Mouse (Mus musculus) megakaryocyte, adult 5-6 weeks (primary cell): ENCODE data around the gene Olfr8. TPM values are rescaled to one million over a fixed set of nuclear protein-coding genes. Genes with fewer than 3 reads are reported as not detected.
"Not testable (repeated sequence)": the region's sequence is repeated elsewhere in the genome, so short reads cannot be mapped to it uniquely, and the experiment has no call there.

ENCODE experiments used
- ATAC-seq: 2 replicates; pipeline ENCODE4 v1.8.0; 2016; ENCODE audit warnings: mild to moderate bottlenecking, inconsistent platforms; ENCODE audit not compliant: poor library complexity, severe bottlenecking
- total RNA-seq, 2 experiments: library from RNA; stranded (forward) in 1 of 2; stranded (reverse) in 1 of 2; fragments of 153-499, 151-499 nt in 1 of 2; fragments of 221-1000, 200-1000 nt in 1 of 2; gene quantifications; 2 replicates each; pipeline versions ENCODE4 v1.2.3 to v1.2.4; 2015 to 2017

Olfr8 gene
- total RNA-seq (2015) (not detected in 2 replicates), total RNA-seq (2017) (not detected in 2 replicates)

GRCm38 (mm10) chr10:78950336-78950735 lies at the start of gene Olfr8:
Olfr8 (plus strand) TSS chr10:78950636.
- ATAC-seq: not testable (repeated sequence)

- ATAC-seq: not testable (repeated sequence)
Observed at GRCm38 (mm10) chr10:78912871-78913270, 37.6 kb upstream of the Olfr8 start, which contains the start of gene Olfr1354. Olfr1354 (plus strand) TSS chr10:78913171.

GRCm38 (mm10) chr10:78963009-78963408 lies 12.6 kb downstream of the Olfr8 start, which contains the start of gene Olfr1353:
Olfr1353 (plus strand) TSS chr10:78963309.
- not testable (repeated sequence) for ATAC-seq

- ATAC-seq: no peak
Observed at GRCm38 (mm10) chr10:78980750-78981149, 30.3 kb downstream of the Olfr8 start, which contains the start of gene Olfr1352. Olfr1352 (plus strand) TSS chr10:78981050.

Other genes with a start within 250 kb of the Olfr8 start
- not detected in 2 replicates for gene Casp14, start 232.3 kb upstream of the Olfr8 start, total RNA-seq (2015)
- gene Casp14, start 232.3 kb upstream of the Olfr8 start, total RNA-seq (2017): not detected in 2 replicates
- not detected in 2 replicates for gene Ccdc105, start 197.6 kb upstream of the Olfr8 start, total RNA-seq (2015)
- not detected in 2 replicates for gene Ccdc105, start 197.6 kb upstream of the Olfr8 start, total RNA-seq (2017)
- gene Slc1a6, start 170.1 kb upstream of the Olfr8 start, total RNA-seq (2015): not detected in 2 replicates
- not detected in 2 replicates for gene Slc1a6, start 170.1 kb upstream of the Olfr8 start, total RNA-seq (2017)
- not detected in 2 replicates for gene Olfr1356, start 98.5 kb upstream of the Olfr8 start, total RNA-seq (2015)
- gene Olfr1356, start 98.5 kb upstream of the Olfr8 start, total RNA-seq (2017): 0.04 TPM in 1 of 2 replicates, not detected in the other
- not detected in 2 replicates for gene Olfr1355, start 75.1 kb upstream of the Olfr8 start, total RNA-seq (2015)
- gene Olfr1355, start 75.1 kb upstream of the Olfr8 start, total RNA-seq (2017): not detected in 2 replicates
- gene Olfr1354, start 37.5 kb upstream of the Olfr8 start, total RNA-seq (2015): not detected in 2 replicates
- gene Olfr1354, start 37.5 kb upstream of the Olfr8 start, total RNA-seq (2017): not detected in 2 replicates
- not detected in 2 replicates for gene Olfr1353, start 12.7 kb downstream of the Olfr8 start, total RNA-seq (2015)
- not detected in 2 replicates for gene Olfr1353, start 12.7 kb downstream of the Olfr8 start, total RNA-seq (2017)
- gene Olfr1352, start 30.4 kb downstream of the Olfr8 start, total RNA-seq (2015): 0.02 TPM in 1 of 2 replicates, not detected in the other
- gene Olfr1352, start 30.4 kb downstream of the Olfr8 start, total RNA-seq (2017): not detected in 2 replicates
- not detected in 2 replicates for gene Olfr1351, start 61.8 kb downstream of the Olfr8 start, total RNA-seq (2015)
- not detected in 2 replicates for gene Olfr1351, start 61.8 kb downstream of the Olfr8 start, total RNA-seq (2017)
- gene Olfr57, start 78.1 kb downstream of the Olfr8 start, total RNA-seq (2015): not detected in 2 replicates
- gene Olfr57, start 78.1 kb downstream of the Olfr8 start, total RNA-seq (2017): not detected in 2 replicates
- 7.7 and 8.1 TPM in 2 replicates for gene 2610008E11Rik, start 147.0 kb downstream of the Olfr8 start, total RNA-seq (2015)
- gene 2610008E11Rik, start 147.0 kb downstream of the Olfr8 start, total RNA-seq (2017): 6.6 and 13.4 TPM in 2 replicates
- not detected in 2 replicates for gene Vmn2r80, start 198.1 kb downstream of the Olfr8 start, total RNA-seq (2015)
- gene Vmn2r80, start 198.1 kb downstream of the Olfr8 start, total RNA-seq (2017): not detected in 2 replicates